ENCODE assay signal across 28 mouse cellular contexts in the genomic region with DNA sequence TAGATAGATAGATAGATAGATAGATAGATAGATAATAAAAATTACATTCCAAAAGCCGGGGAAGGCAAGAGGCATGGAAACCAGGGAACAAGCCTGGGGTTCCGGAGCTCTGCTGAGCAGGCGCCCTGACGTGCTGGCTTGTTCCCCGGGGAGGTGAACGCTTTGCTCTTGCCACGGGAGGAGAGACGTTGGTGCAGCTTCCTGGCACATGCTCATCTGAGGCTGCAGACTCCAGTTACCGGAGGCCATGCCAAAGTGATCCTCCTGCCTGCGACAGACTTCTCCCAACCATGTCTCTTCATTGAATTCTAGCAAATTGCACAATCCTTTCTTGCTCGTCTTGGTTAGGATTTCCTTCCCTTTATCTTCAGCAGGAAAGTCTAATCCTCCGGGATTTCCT. TPM values are rescaled to one million over a fixed set of nuclear protein-coding genes. Genes with fewer than 3 reads are reported as not detected.
A peak's percentile ranks its signal among the peaks of the same experiment; 100 is the strongest.
DNase-seq lines count a peak whose midpoint lies in the region; ATAC-seq and TF ChIP-seq lines count a peak whose summit lies in the region.
"Had no signal": no experiment of that assay in that cellular context is flagged by ENCODE, and none has a peak within 500 bp of the region (broad histone marks: within the 10 kb centered on the region; RNA-seq: fewer than 3 reads in every experiment).

No protein-coding gene starts in this region.

- no peak for ATAC-seq in heart, postnatal 0 days (ENCODE audit: insufficient read depth, low read depth)
- no peak for ATAC-seq in heart, embryonic 11.5 days (replicated peaks; ENCODE audit: insufficient number of reproducible peaks, low FRiP score, low TSS enrichment)
- no peak for ATAC-seq in midbrain, embryonic 11.5 days (ENCODE audit: low FRiP score)
- no peak for ATAC-seq in midbrain, postnatal 0 days (ENCODE audit: low FRiP score)
- ATAC-seq: midbrain, embryonic 16.5 days had no signal

- 56% methylated on average over 12 of the region's 12 CpGs for WGBS in heart, postnatal 0 days
- 73% methylated on average over 12 of the region's 12 CpGs for WGBS in heart, embryonic 11.5 days (ENCODE audit: insufficient replicate concordance)
- WGBS in midbrain, embryonic 11.5 days, result 79% methylated on average over 12 of the region's 12 CpGs
- WGBS in midbrain, postnatal 0 days, result 79% methylated on average over 12 of the region's 12 CpGs
- 40% methylated on average over 12 of the region's 12 CpGs for WGBS in lung, adult 2 months

- no peaks in the 10 kb centered on the region for H3K27me3 ChIP-seq in heart, postnatal 0 days (ENCODE audit: control insufficient read depth, insufficient read depth, low read length)
- no peaks in the 10 kb centered on the region for H3K27me3 ChIP-seq in heart, embryonic 11.5 days (ENCODE audit: control insufficient read depth, insufficient read depth, low read length)
- H3K27me3 ChIP-seq in midbrain, embryonic 11.5 days (ENCODE audit: control insufficient read depth, insufficient read depth, low read length), result no peaks in the 10 kb centered on the region
- H3K27me3 ChIP-seq in midbrain, postnatal 0 days (ENCODE audit: insufficient read depth, low read length), result no peaks in the 10 kb centered on the region
- H3K27me3 ChIP-seq: embryonic facial prominence, embryonic 15.5 days; forebrain, embryonic 12.5 days; hindbrain, embryonic 12.5 days; kidney, embryonic 15.5 days; neural tube, embryonic 12.5 days had no signal

- TF ChIP-seq EP300 in heart, postnatal 0 days (IDR thresholded peaks at IDR 0.05; ENCODE audit: low read depth), result no peak

- 0 out of 2 replicates have a peak overlapping the region, but pooled peaks have one; percentile 0 for H3K4me2 ChIP-seq in heart, postnatal 0 days (ENCODE audit: low read depth, low read length)
- no peak overlapping the region for H3K4me2 ChIP-seq in heart, embryonic 11.5 days
- H3K4me2 ChIP-seq in midbrain, embryonic 11.5 days, result no peak overlapping the region
- H3K4me2 ChIP-seq in midbrain, postnatal 0 days (ENCODE audit: low read depth, low read length, poor library complexity, severe bottlenecking), result no peak overlapping the region
- H3K4me2 ChIP-seq: embryonic facial prominence, embryonic 15.5 days; forebrain, embryonic 12.5 days; hindbrain, embryonic 12.5 days; kidney, embryonic 15.5 days; lung, embryonic 14.5 days; neural tube, embryonic 12.5 days had no signal

- no peaks in the 10 kb centered on the region for H3K36me3 ChIP-seq in heart, postnatal 0 days (replicated peaks; ENCODE audit: control insufficient read depth, insufficient read depth, low read length)
- H3K36me3 ChIP-seq in heart, embryonic 11.5 days (ENCODE audit: control insufficient read depth, insufficient read depth, low read length), result no peaks in the 10 kb centered on the region
- no peaks in the 10 kb centered on the region for H3K36me3 ChIP-seq in midbrain, embryonic 11.5 days (ENCODE audit: control insufficient read depth, insufficient read depth, low read length)
- H3K36me3 ChIP-seq in midbrain, postnatal 0 days (ENCODE audit: insufficient read depth, low read length), result no peaks in the 10 kb centered on the region
- H3K36me3 ChIP-seq: embryonic facial prominence, embryonic 10.5 days; embryonic facial prominence, embryonic 15.5 days; forebrain, embryonic 12.5 days; G1E; hindbrain, embryonic 12.5 days; kidney, embryonic 15.5 days; midbrain, embryonic 10.5 days; neural tube, embryonic 12.5 days had no signal

- no peaks in the 10 kb centered on the region for H3K9me3 ChIP-seq in heart, postnatal 0 days (replicated peaks; ENCODE audit: control insufficient read depth, low read length)
- H3K9me3 ChIP-seq in heart, embryonic 11.5 days (replicated peaks; ENCODE audit: control insufficient read depth, low read length), result no peaks in the 10 kb centered on the region
- no peaks in the 10 kb centered on the region for H3K9me3 ChIP-seq in midbrain, embryonic 11.5 days (ENCODE audit: control insufficient read depth, low read length)
- H3K9me3 ChIP-seq in midbrain, postnatal 0 days (ENCODE audit: low read length), result no peaks in the 10 kb centered on the region
- H3K9me3 ChIP-seq: embryonic facial prominence, embryonic 10.5 days; embryonic facial prominence, embryonic 15.5 days; forebrain, embryonic 12.5 days; G1E; hindbrain, embryonic 12.5 days; kidney, embryonic 15.5 days; midbrain, embryonic 10.5 days; neural tube, embryonic 12.5 days had no signal

- H3K27ac ChIP-seq in heart, postnatal 0 days (ENCODE audit: low read depth), result peak overlapping the region; percentile 28; the same call in 1 of the 2 replicates
- no peak overlapping the region for H3K27ac ChIP-seq in heart, embryonic 11.5 days (ENCODE audit: low read depth, low read length)
- H3K27ac ChIP-seq in midbrain, embryonic 11.5 days (ENCODE audit: low read depth, low read length), result no peak overlapping the region
- no peak overlapping the region for H3K27ac ChIP-seq in midbrain, postnatal 0 days (ENCODE audit: low read depth, low read length)
- H3K27ac ChIP-seq: embryonic facial prominence, embryonic 10.5 days; embryonic facial prominence, embryonic 15.5 days; forebrain, embryonic 12.5 days; hindbrain, embryonic 12.5 days; kidney, embryonic 15.5 days; layer of hippocampus, adult 2 months; liver, embryonic 14.5 days; midbrain, embryonic 10.5 days; neural tube, embryonic 12.5 days; stomach, postnatal 0 days had no signal

- peaks cover 11% of the 10 kb centered on the region; the same call in 1 of the 2 replicates for H3K4me1 ChIP-seq in heart, postnatal 0 days (ENCODE audit: control insufficient read depth, insufficient read depth)
- H3K4me1 ChIP-seq in heart, embryonic 11.5 days (ENCODE audit: control insufficient read depth, insufficient read depth, low read length), result no peaks in the 10 kb centered on the region
- H3K4me1 ChIP-seq in midbrain, embryonic 11.5 days (ENCODE audit: control insufficient read depth, insufficient read depth, low read length), result no peaks in the 10 kb centered on the region
- H3K4me1 ChIP-seq in midbrain, postnatal 0 days (ENCODE audit: insufficient read depth, low read length), result no peaks in the 10 kb centered on the region
- H3K4me1 ChIP-seq in lung, adult 2 months (ENCODE audit: control insufficient read depth, insufficient read depth, low read length), result no peaks in the 10 kb centered on the region; the same call in 1 of the 2 replicates
- H3K4me1 ChIP-seq: embryonic facial prominence, embryonic 10.5 days; forebrain, embryonic 12.5 days; hindbrain, embryonic 12.5 days; midbrain, embryonic 10.5 days; neural tube, embryonic 12.5 days had no signal

- no peak for TF ChIP-seq CTCF in heart, postnatal 0 days (IDR thresholded peaks at IDR 0.05; ENCODE audit: low read depth)
- no peak for TF ChIP-seq CTCF in midbrain, postnatal 0 days (IDR thresholded peaks at IDR 0.05)
- TF ChIP-seq CTCF in lung, adult 2 months (IDR thresholded peaks at IDR 0.05; ENCODE audit: insufficient read depth, low read length), result no peak

- no peak for TF ChIP-seq POLR2A in lung, adult 2 months (IDR thresholded peaks at IDR 0.05; ENCODE audit: borderline replicate concordance, extremely low read depth, low read depth, low read length)

- DNase-seq in adrenal gland, postnatal 10 days, result peak; percentile 66
- no peak for DNase-seq in adrenal gland, adult 8-10 months
- no peak for DNase-seq in heart, postnatal 0 days (ENCODE audit: low spot score)
- DNase-seq in midbrain, embryonic 11.5 days (ENCODE audit: low spot score, missing footprints), result peak; percentile 37
- DNase-seq in midbrain, postnatal 0 days (ENCODE audit: low spot score), result no peak
- DNase-seq in lung, adult 2 months, result no peak
- DNase-seq: cerebellum, adult 18-20 months; forebrain, postnatal 0 days; gastrocnemius, postnatal 14 days; lung, embryonic 14.5 days; lung, postnatal 14 days; right cerebral cortex, postnatal 4 days; thymus, adult 18-20 months; thymus, postnatal 25 days had no signal

- H3K4me3 ChIP-seq in heart, postnatal 0 days (ENCODE audit: low read depth, low read length), result no peak overlapping the region
- no peak overlapping the region for H3K4me3 ChIP-seq in heart, embryonic 11.5 days (ENCODE audit: low read depth, low read length)
- no peak overlapping the region for H3K4me3 ChIP-seq in midbrain, embryonic 11.5 days (ENCODE audit: low read depth, low read length)
- no peak overlapping the region for H3K4me3 ChIP-seq in midbrain, postnatal 0 days (ENCODE audit: low read depth, low read length)
- H3K4me3 ChIP-seq in lung, adult 2 months (replicated peaks; ENCODE audit: extremely low read depth, low read depth, low read length), result no peak overlapping the region
- H3K4me3 ChIP-seq: embryonic facial prominence, embryonic 10.5 days; embryonic facial prominence, embryonic 15.5 days; forebrain, embryonic 12.5 days; hindbrain, embryonic 12.5 days; kidney, embryonic 15.5 days; layer of hippocampus, adult 2 months; midbrain, embryonic 10.5 days; myocyte; neural tube, embryonic 12.5 days had no signal

- H3K9ac ChIP-seq in heart, postnatal 0 days (replicated peaks; ENCODE audit: low read depth, low read length), result no peak overlapping the region
- no peak overlapping the region for H3K9ac ChIP-seq in heart, embryonic 11.5 days (ENCODE audit: low read depth, low read length)
- no peak overlapping the region for H3K9ac ChIP-seq in midbrain, embryonic 11.5 days (ENCODE audit: low read length)
- no peak overlapping the region for H3K9ac ChIP-seq in midbrain, postnatal 0 days (replicated peaks; ENCODE audit: low read length, poor library complexity, severe bottlenecking)
- H3K9ac ChIP-seq: embryonic facial prominence, embryonic 15.5 days; forebrain, embryonic 12.5 days; forebrain, postnatal 0 days; hindbrain, embryonic 12.5 days; kidney, embryonic 15.5 days; liver, embryonic 14.5 days; lung, embryonic 14.5 days; neural tube, embryonic 12.5 days had no signal

RNA-seq across cellular contexts. Expression of a gene that starts 27.4 kb away (rescaled TPM):
- 10 to 100 TPM; 21.6 to 23.6 TPM for total RNA-seq in adrenal gland, postnatal 10 days (2021)
- 10 to 100 TPM; 17.6 to 32.1 (median 19.1) TPM for total RNA-seq in adrenal gland, adult 8-10 months (2022)
- total RNA-seq in heart, postnatal 0 days (2014; rRNA removed; ENCODE audit: low replicate concordance), result 19.2 and 27.0 TPM in 2 replicates
- 5.1 and 5.4 TPM in 2 replicates for polyA plus RNA-seq in heart, postnatal 0 days (2015; fragmentation: Nextera tagmentation; extraction: Ambion mirVana)
- 11.2 and 13.1 TPM in 2 replicates for polyA plus RNA-seq in heart, embryonic 11.5 days (2014; fragmentation: Nextera tagmentation; extraction: Ambion mirVana)
- 19.2 and 19.3 TPM in 2 replicates for polyA plus RNA-seq in midbrain, embryonic 11.5 days (2014; fragmentation: Nextera tagmentation; extraction: Ambion mirVana)
- 32.9 and 44.0 TPM in 2 replicates for total RNA-seq in midbrain, postnatal 0 days (2014; rRNA removed)
- polyA plus RNA-seq in midbrain, postnatal 0 days (2015; fragmentation: Nextera tagmentation; extraction: Ambion mirVana), result 9.4 and 10.3 TPM in 2 replicates
- polyA plus RNA-seq in lung, adult 2 months (2012; rRNA removed), result 16.2 and 19.3 TPM in 2 replicates

Comparison
In these comparisons a context has a peak if more than half of its experiments do, and no peak if none do; other contexts are left out.
1. DNase-seq: peak in adrenal gland, postnatal 10 days (single experiment) and midbrain, embryonic 11.5 days (single experiment); none in adrenal gland, adult 8-10 months (single experiment), heart, postnatal 0 days (single experiment), midbrain, postnatal 0 days (single experiment) and lung, adult 2 months (single experiment).